Mouse (Mus musculus) CH12.LX (cell line): ENCODE measurements around the gene Kmt5b. TPM values are rescaled to one million over a fixed set of nuclear protein-coding genes. Genes with fewer than 3 reads are reported as not detected.

Source experiments
- DNase-seq: peaks from one replicate; pipeline ENCODE4 v3.0.0-alpha.2; 2013; ENCODE audit errors: extremely low read depth
- H3K27ac ChIP-seq: 2 replicates; pipeline ENCODE4 v1.5.1; 2012; ENCODE audit warnings: low read depth, mild to moderate bottlenecking, control low read depth, moderate library complexity; ENCODE audit not compliant: insufficient read depth
- H3K27me3 ChIP-seq: replicated peaks from 2 replicates; pipeline ENCODE3; 2012; ENCODE audit warnings: inconsistent platforms
- H3K36me3 ChIP-seq, 2 experiments: replicated peaks in 1 of 2; 2 replicates each; pipeline versions ENCODE3 to v1.6.1; 2012; ENCODE audit warnings: inconsistent platforms in 1 of 2, low read length in 1 of 2, mild to moderate bottlenecking in 1 of 2, mixed read lengths in 1 of 2, moderate library complexity in 1 of 2; ENCODE audit not compliant: control insufficient read depth in 1 of 2, insufficient read depth in 1 of 2
- H3K4me1 ChIP-seq, 2 experiments: 2 replicates each; pipeline ENCODE4 v1.6.1; 2012; ENCODE audit warnings: inconsistent platforms in 1 of 2, moderate library complexity in 1 of 2; ENCODE audit not compliant: insufficient read depth in 2 of 2, control insufficient read depth in 1 of 2
- H3K4me2 ChIP-seq: 2 replicates; pipeline ENCODE4 v1.6.1; 2012; ENCODE audit warnings: low read depth, mild to moderate bottlenecking, control low read depth; ENCODE audit not compliant: poor library complexity, insufficient read depth, severe bottlenecking
- H3K4me3 ChIP-seq, 3 experiments: fragments of 150-350 bp in 1 of 3; sonication (generic) in 1 of 3; replicated peaks in 1 of 3; 2 replicates each; pipeline versions ENCODE3 to v1.5.1; 2011 to 2012; ENCODE audit warnings: low read depth in 2 of 3, low read length in 2 of 3, mild to moderate bottlenecking in 2 of 3, moderate library complexity in 2 of 3, control low read depth in 1 of 3, improper control_type of control experiment in 1 of 3, inconsistent platforms in 1 of 3, mixed read lengths in 1 of 3; ENCODE audit not compliant: poor library complexity in 1 of 3
- H3K79me2 ChIP-seq: replicated peaks from 2 replicates; pipeline ENCODE4 v1.6.1; 2012; ENCODE audit warnings: mild to moderate bottlenecking, moderate library complexity; ENCODE audit not compliant: control insufficient read depth, poor library complexity, insufficient read depth, severe bottlenecking; ENCODE audit errors: extremely low read depth
- H3K9ac ChIP-seq: 2 replicates; pipeline ENCODE4 v1.6.1; 2012; ENCODE audit warnings: low read depth, mild to moderate bottlenecking, control low read depth, moderate library complexity; ENCODE audit not compliant: insufficient read depth
- H3K9me3 ChIP-seq: replicated peaks from 2 replicates; pipeline ENCODE3; 2012; ENCODE audit warnings: low read length, inconsistent platforms, mixed read lengths
- CTCF ChIP-seq, 2 experiments: IDR thresholded peaks in 1 of 2; conservative IDR thresholded peaks in 1 of 2; 2 replicates each; pipeline ENCODE4 v1.5.1; 2011 to 2012; ENCODE audit warnings: low read depth in 2 of 2, low read length in 2 of 2, improper control_type of control experiment in 1 of 2, inconsistent platforms in 1 of 2, mild to moderate bottlenecking in 1 of 2, moderate library complexity in 1 of 2
- E2F4 ChIP-seq: IDR thresholded peaks from 2 replicates; pipeline ENCODE4 v1.6.1; 2011; ENCODE audit warnings: low read depth, low read length, improper control_type of control experiment; ENCODE audit not compliant: insufficient replicate concordance
- ELF1 ChIP-seq: IDR thresholded peaks from 2 replicates; pipeline ENCODE4 v1.6.1; 2014; ENCODE audit warnings: low read depth, mild to moderate bottlenecking, inconsistent platforms, low read length, improper control_type of control experiment
- EP300 ChIP-seq: IDR thresholded peaks from 2 replicates; pipeline ENCODE4 v1.6.1; 2011; ENCODE audit warnings: low read length, improper control_type of control experiment
- ETS1 ChIP-seq: conservative IDR thresholded peaks from 2 replicates; pipeline ENCODE4 v1.6.1; 2012; ENCODE audit warnings: low read depth, mild to moderate bottlenecking, inconsistent platforms, low read length, improper control_type of control experiment, moderate library complexity
- IRF4 ChIP-seq: IDR thresholded peaks from 2 replicates; pipeline ENCODE4 v1.6.1; 2014; ENCODE audit warnings: low read depth, mild to moderate bottlenecking, inconsistent platforms, low read length, improper control_type of control experiment
- JUN ChIP-seq: IDR thresholded peaks from 2 replicates; pipeline ENCODE4 v1.6.1; 2011; ENCODE audit warnings: low read depth, mild to moderate bottlenecking, low read length, improper control_type of control experiment, moderate library complexity; ENCODE audit not compliant: insufficient read depth
- KAT2A ChIP-seq: IDR thresholded peaks from 2 replicates; pipeline ENCODE4 v1.6.1; 2012; ENCODE audit warnings: low read length, improper control_type of control experiment, inconsistent platforms; ENCODE audit not compliant: insufficient replicate concordance
- MAFK ChIP-seq: IDR thresholded peaks from 2 replicates; pipeline ENCODE4 v1.6.1; 2011; ENCODE audit warnings: low read length, improper control_type of control experiment; ENCODE audit not compliant: insufficient replicate concordance
- MAX ChIP-seq: IDR thresholded peaks from 2 replicates; pipeline ENCODE4 v1.6.1; 2011; ENCODE audit warnings: low read length, improper control_type of control experiment
- MXI1 ChIP-seq: IDR thresholded peaks from 2 replicates; pipeline ENCODE4 v1.6.1; 2011; ENCODE audit warnings: mild to moderate bottlenecking, low read depth, low read length, improper control_type of control experiment
- MYC ChIP-seq: IDR thresholded peaks from 2 replicates; pipeline ENCODE4 v1.6.1; 2011; ENCODE audit warnings: low read depth, mild to moderate bottlenecking, improper control_type of control experiment, low read length
- NRF1 ChIP-seq: IDR thresholded peaks from 2 replicates; pipeline ENCODE4 v1.6.1; 2014; ENCODE audit warnings: low read depth, mild to moderate bottlenecking, inconsistent platforms, low read length, improper control_type of control experiment, moderate library complexity
- POLR2A ChIP-seq: IDR thresholded peaks from 2 replicates; pipeline ENCODE4 v1.6.1; 2011; ENCODE audit warnings: low read depth, mild to moderate bottlenecking, improper control_type of control experiment, low read length
- POLR2AphosphoS2 ChIP-seq: IDR thresholded peaks from 2 replicates; pipeline ENCODE4 v1.6.1; 2011; ENCODE audit warnings: low read depth, low read length, improper control_type of control experiment
- RAD21 ChIP-seq: IDR thresholded peaks from 2 replicates; pipeline ENCODE4 v1.6.1; 2011; ENCODE audit warnings: low read depth, mild to moderate bottlenecking, low read length, improper control_type of control experiment, moderate library complexity
- USF1 ChIP-seq: IDR thresholded peaks from 2 replicates; pipeline ENCODE4 v1.6.1; 2014; ENCODE audit warnings: low read depth, mild to moderate bottlenecking, inconsistent platforms, low read length, improper control_type of control experiment
- ZMIZ1 ChIP-seq: IDR thresholded peaks from 2 replicates; pipeline ENCODE4 v1.6.1; 2012; ENCODE audit warnings: low read depth, mild to moderate bottlenecking, inconsistent platforms, low read length, improper control_type of control experiment
- ZNF384 ChIP-seq: IDR thresholded peaks from 2 replicates; pipeline ENCODE4 v1.6.1; 2012; ENCODE audit warnings: low read depth, low read length, improper control_type of control experiment, inconsistent platforms
- dilution Hi-C: fragments of 300-500 bp; cut with MboI; formaldehyde crosslinking; loops from 2 replicates; pipeline ENCODE4 v1.14.3; 2020; ENCODE audit warnings: low sequenced_read_pairs; ENCODE audit not compliant: extremely low pct_unique_long_range_greater_than_20kb, extremely low pct_ligation_motif_present
- in situ Hi-C: fragments of 300-500 bp; cut with MboI; formaldehyde crosslinking; loops from 3 replicates; pipeline ENCODE4 v1.14.3; 2019; ENCODE audit warnings: low sequenced_read_pairs, low pct_ligation_motif_present, low pct_unique_long_range_greater_than_20kb, mixed read lengths
- polyA plus RNA-seq: library from polyadenylated mRNA; unstranded; fragments of >175 nt; gene quantifications from 2 replicates; pipeline ENCODE4 v1.2.1, GENCODE M21; 2012; ENCODE audit warnings: low read depth; ENCODE audit not compliant: insufficient read length
- total RNA-seq, 2 experiments: library from RNA; depleted of rRNA; stranded (reverse); fragments of 300-350 nt in 1 of 2; fragments of >200 nt in 1 of 2; gene quantifications; 2 replicates each; pipeline ENCODE4 v1.2.3; 2012 to 2014

Gene Kmt5b
- total and polyA plus RNA-seq, 3 experiments = 10.9 to 16.6 (median 13.9) TPM

DNA sequence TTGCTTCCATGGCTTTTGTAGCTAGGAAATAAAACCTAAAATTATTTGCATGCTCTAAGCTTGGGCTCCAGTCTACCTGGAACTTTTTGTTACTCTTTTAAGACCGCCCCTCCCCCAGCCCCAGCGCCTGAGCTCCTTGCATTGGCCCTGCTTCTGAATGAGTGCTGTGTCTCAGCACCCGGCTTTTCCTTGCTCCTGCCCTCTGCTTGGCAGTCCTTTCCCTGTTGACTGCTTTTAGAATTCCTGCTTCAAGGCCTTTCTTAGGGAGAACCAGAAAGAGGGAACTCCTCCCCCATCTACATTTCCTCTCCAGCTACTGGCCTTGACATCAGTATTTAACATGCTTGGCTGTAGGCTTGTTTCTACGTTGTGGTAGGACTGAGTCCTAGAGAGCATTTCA, 88.4 kb downstream of the Kmt5b start:
- no peaks in the 10 kb centered on the region for H3K9me3 ChIP-seq
- in situ Hi-C loops = no loop called here
- no peaks in the 10 kb centered on the region for H3K36me3 ChIP-seq
- dilution Hi-C loops = no loop called here
- peaks cover 12 to 30% of the 10 kb centered on the region in 2 experiments for H3K4me1 ChIP-seq
- H3K79me2 ChIP-seq = peaks cover 18% of the 10 kb centered on the region
- H3K27ac ChIP-seq = no peak overlapping the region
- no peaks in the 10 kb centered on the region for H3K27me3 ChIP-seq
- H3K9ac ChIP-seq = 0 out of 2 replicates have a peak overlapping the region, but pooled peaks have one; percentile 23
- no peak overlapping the region for H3K4me3 ChIP-seq
- DNase-seq = no peak
- peak overlapping the region; percentile 55 for H3K4me2 ChIP-seq
- no peak for TF ChIP-seq KAT2A
- no peak for TF ChIP-seq RAD21
- no peak for TF ChIP-seq ZNF384
- TF ChIP-seq MAX = no peak
- TF ChIP-seq ELF1 = no peak
- no peak for TF ChIP-seq POLR2AphosphoS2
- TF ChIP-seq E2F4 = no peak
- no peak for TF ChIP-seq CTCF (conservative IDR thresholded peaks at IDR 0.05 in 1 of 2, IDR thresholded peaks at IDR 0.05 in 1 of 2; ENCODE audit: low read depth in 2 of 2, low read length in 2 of 2)
- no peak for TF ChIP-seq MYC
- TF ChIP-seq JUN = no peak
- TF ChIP-seq ETS1 = no peak
- TF ChIP-seq EP300 = no peak
- no peak for TF ChIP-seq IRF4
- no peak for TF ChIP-seq USF1
- TF ChIP-seq ZMIZ1 = no peak
- TF ChIP-seq MAFK = no peak
- no peak for TF ChIP-seq MXI1
- TF ChIP-seq NRF1 = no peak

DNA sequence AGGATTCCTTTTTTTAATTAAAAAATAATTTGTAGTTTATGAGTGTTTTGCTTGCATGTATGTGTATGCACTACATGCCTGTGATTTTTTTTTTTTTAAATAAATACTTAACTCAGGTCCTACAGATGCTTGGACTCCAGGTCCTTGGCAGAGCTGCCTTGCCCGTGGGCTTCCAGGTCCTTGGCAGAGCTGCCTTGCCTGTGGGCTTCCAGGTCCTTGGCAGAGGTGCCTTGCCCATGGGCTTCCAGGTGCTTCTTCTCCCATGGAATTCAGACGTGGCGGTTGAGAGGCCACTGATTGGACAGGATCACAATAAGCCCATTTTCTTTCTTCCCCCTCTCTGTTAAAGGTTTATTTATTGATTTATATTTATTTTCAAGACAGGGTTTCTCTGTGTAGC, 90.0 kb downstream of the Kmt5b start:
- dilution Hi-C loops = no loop called here
- no peak overlapping the region for H3K4me3 ChIP-seq

More for the DNA sequence above, 90.0 kb downstream of the Kmt5b start:
- Histone ChIP-seq H3K9ac (no peak overlapping the region), H3K4me1 (peaks cover 9 to 23% of the 10 kb centered on the region in 2 experiments; a peak in 3 of 4 replicates), H3K4me2 (no peak overlapping the region), H3K36me3 (peaks cover 0 to 4% of the 10 kb centered on the region in 2 experiments), H3K27me3 (no peaks in the 10 kb centered on the region), H3K79me2 (peaks cover 18% of the 10 kb centered on the region), H3K9me3 (no peaks in the 10 kb centered on the region), H3K27ac (no peak overlapping the region)
- in situ Hi-C loops = no loop called here
- DNase-seq = no peak
- TF ChIP-seq POLR2A = no peak
